Mouse (Mus musculus) thymus, postnatal 4 days (tissue): Measurements from ENCODE around the gene Spon1.

Experiments
- DNase-seq: peaks from one replicate; pipeline ENCODE4 v3.0.0; 2021

Gene Spon1

GRCm38 (mm10) chr7:113765667-113766497 is at the start of gene Spon1:
Gene Spon1 (plus strand): TSS chr7:113765998.
- peak; percentile 71 for DNase-seq

GRCm38 (mm10) chr7:113721994-113722393 is 43.8 kb upstream of the Spon1 start:
- DNase-seq = no peak

- DNase-seq = no peak
These were observed 41.9 kb upstream of the Spon1 start for GRCm38 (mm10) chr7:113723905-113724304.

GRCm38 (mm10) chr7:113727999-113728713 is 37.6 kb upstream of the Spon1 start:
- DNase-seq = no peak

DNA sequence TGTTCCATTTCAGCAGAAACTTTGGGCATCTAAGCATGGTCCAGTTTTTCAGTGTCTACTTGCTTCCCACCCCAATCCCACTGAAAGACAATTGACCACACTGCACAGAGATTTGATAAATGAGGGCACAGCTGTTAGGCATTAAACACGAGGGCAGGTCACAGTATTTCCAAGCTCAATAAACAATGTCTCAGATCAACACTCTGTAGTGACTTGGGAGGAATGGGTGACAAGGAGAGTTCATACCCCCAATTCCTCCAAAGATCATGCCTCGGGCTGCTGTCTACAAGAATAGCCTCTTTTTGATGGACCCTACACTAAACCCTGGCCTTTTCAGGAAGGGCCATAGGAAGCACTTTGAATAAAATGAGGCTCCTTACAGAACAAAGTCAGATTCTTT is 36.9 kb upstream of the Spon1 start:
- DNase-seq = no peak

GRCm38 (mm10) chr7:113730406-113731247 is 35.2 kb upstream of the Spon1 start:
- DNase-seq = no peak

DNA sequence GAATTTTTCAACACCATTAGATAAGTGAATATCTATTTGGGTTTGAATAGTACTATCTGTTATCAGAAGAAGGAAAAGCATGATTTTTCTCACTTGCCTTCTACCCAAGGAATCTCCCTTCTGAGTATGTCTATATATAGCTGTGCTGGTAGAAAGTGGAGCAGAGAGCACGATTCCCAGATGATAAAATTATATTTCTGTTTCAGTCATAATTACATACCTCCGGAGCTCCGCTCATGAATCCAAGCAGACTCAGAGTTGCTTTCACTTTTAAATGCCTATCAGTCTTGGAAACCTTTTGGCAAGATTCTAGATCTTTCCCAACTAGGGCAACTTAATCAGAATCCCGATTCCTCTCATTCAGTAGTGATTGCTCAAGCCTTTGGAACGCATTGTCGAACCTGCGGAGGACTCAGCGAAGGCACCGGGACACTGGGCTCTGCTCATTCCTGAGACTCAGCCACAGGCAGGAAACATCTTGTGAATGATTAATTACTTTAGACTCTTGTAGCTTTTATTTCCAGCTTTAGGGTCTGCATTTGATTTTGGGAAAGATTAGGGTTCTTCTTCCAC is 27.9 kb upstream of the Spon1 start:
- DNase-seq = no peak

DNA sequence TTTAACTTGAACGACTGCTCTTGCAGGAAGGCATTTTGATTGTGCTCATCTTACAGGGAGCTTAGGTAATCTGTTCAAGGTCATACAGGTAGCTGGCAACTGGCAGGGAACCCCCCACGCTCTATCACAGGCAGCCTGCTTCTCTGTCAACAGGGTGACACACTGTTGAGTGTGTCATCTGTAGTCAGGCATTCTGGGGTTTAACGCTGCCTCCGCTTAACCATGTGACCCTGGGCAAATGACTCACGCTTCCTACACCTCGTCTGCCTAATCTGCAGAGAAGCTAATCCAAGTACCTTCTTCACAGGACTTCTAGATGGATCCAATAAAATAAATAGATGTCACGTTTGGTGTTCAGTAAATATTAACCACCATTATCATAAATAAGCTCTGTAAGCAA is 26.6 kb upstream of the Spon1 start:
- DNase-seq = no peak

- DNase-seq = peak; percentile 50
These were observed 23.2 kb upstream of the Spon1 start for GRCm38 (mm10) chr7:113742644-113743043.

- no peak for DNase-seq
These were observed 21.8 kb upstream of the Spon1 start for GRCm38 (mm10) chr7:113743982-113744381.

DNA sequence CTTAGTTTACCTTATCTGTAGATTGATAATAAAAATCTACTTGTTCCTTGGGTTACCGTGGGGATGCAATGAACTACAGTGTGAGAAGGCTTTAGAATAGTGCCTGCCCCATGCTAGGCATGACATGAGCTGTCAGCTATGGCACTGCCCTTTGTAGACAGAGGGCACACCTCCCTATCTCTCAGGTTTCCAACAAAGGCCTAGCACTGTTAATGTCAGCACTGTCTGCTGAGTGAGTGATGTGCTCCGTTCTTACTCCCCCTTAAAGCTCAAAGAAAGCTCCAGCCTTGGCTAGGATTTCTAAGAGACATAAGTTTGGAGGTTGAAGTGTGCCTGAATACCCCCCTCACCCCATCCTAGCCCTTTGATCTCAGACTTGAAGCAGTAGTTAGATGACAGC is 9.2 kb upstream of the Spon1 start:
- DNase-seq = no peak

GRCm38 (mm10) chr7:113759212-113759611 is 6.6 kb upstream of the Spon1 start:
- peak; percentile 40 for DNase-seq

- no peak for DNase-seq
These were observed 665 bp upstream of the Spon1 start for GRCm38 (mm10) chr7:113765133-113765532.

- DNase-seq = peak; percentile 28
These were observed 722 bp downstream of the Spon1 start for GRCm38 (mm10) chr7:113766498-113766941.

- no peak for DNase-seq
These were observed 1.7 kb downstream of the Spon1 start for GRCm38 (mm10) chr7:113767546-113767945.

- DNase-seq = no peak
These were observed 2.6 kb downstream of the Spon1 start for GRCm38 (mm10) chr7:113768174-113768935.

DNA sequence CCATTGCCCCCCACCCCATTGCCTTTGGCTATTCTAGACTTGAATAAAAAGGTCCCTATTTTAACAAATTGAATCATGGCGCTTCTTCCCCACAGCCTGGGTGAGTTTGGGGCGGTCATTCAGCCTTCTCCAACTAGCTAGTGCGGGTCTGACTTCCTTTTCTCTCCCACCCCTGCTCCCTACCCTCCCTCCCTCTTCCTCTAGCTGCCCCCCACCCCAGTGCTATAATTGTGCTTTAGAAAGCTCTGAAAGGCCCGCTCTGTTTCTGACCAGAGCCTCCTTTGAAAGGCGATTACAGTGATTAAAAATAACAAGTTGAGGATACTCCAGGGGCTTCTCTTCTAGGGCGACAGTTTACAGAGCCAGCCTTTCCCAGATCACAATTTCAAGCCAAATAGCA is 3.5 kb downstream of the Spon1 start:
- no peak for DNase-seq

DNA sequence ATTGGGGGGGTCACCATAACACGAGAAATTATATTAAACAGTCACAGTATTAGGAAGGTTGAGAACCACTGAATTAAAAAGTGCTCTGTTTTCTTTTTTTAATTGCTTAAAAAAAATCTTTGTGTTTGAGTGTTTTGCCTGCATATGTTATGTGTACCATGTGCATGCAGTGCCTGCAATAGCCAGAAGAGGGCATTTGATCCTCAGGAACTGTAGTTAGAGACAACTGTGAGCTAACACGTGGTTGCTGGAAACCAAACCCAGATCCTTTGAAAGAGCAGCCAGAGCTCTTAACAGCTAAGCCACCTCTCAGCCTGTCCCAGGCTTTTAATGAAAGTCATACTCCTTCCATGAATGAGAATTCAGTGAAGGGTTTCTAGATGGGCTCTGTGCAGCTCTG is 6.3 kb downstream of the Spon1 start:
- peak; percentile 59 for DNase-seq

- peak; percentile 84 for DNase-seq
These were observed 7.6 kb downstream of the Spon1 start for GRCm38 (mm10) chr7:113773436-113773835.

- peak; percentile 87 for DNase-seq
These were observed 8.2 kb downstream of the Spon1 start for GRCm38 (mm10) chr7:113774039-113774438.

DNA sequence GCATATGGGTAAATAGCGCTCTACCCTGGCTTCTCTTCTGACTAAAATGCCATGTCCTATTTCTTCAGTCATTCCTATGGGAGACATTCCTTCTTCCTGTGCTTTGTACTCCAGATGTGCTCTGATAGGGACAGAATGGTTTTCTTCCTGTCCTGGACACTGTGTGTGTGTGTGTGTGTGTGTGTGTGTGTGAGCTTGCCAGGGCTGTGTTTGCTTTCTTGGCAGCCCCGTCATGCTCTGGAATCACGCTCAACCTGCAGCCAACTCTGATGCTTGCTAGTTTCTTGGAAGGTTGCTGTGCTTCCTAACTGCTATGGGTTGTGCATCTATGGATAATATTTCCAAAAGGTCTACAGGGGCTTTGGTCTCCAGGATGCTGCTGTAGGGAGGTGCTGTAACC is 9.1 kb downstream of the Spon1 start:
- DNase-seq = no peak

DNA sequence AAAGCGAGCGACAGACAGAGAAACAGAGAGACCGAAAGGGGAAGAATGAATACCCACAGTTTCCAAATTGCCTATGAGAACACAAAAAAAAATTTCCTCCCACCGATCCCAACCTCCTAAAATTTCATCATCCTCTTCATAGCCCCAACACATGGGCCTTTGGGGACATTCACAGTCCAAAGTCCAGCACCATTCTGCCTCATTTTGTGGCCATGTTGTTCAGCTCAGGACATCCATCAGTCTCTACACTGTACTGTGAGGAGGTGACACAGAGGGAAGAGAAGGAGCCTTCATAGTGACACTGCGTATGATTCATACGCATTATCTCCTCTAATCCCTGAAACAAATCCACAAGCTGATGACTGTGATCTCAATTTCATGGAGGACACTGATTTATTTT is 12.7 kb downstream of the Spon1 start:
- DNase-seq = no peak
